Mouse (Mus musculus) ES-E14 (cell line): Measurements from ENCODE around the gene Zfp598.

Source experiments
- CHD2 ChIP-seq: IDR thresholded peaks from 2 replicates; pipeline ENCODE4 v1.6.1; 2014; ENCODE audit warnings: mild to moderate bottlenecking, low read depth, low read length, inconsistent platforms
- ZNF384 ChIP-seq: IDR thresholded peaks from 2 replicates; pipeline ENCODE4 v1.6.1; 2012; ENCODE audit warnings: low read depth, low read length, inconsistent platforms

DNA sequence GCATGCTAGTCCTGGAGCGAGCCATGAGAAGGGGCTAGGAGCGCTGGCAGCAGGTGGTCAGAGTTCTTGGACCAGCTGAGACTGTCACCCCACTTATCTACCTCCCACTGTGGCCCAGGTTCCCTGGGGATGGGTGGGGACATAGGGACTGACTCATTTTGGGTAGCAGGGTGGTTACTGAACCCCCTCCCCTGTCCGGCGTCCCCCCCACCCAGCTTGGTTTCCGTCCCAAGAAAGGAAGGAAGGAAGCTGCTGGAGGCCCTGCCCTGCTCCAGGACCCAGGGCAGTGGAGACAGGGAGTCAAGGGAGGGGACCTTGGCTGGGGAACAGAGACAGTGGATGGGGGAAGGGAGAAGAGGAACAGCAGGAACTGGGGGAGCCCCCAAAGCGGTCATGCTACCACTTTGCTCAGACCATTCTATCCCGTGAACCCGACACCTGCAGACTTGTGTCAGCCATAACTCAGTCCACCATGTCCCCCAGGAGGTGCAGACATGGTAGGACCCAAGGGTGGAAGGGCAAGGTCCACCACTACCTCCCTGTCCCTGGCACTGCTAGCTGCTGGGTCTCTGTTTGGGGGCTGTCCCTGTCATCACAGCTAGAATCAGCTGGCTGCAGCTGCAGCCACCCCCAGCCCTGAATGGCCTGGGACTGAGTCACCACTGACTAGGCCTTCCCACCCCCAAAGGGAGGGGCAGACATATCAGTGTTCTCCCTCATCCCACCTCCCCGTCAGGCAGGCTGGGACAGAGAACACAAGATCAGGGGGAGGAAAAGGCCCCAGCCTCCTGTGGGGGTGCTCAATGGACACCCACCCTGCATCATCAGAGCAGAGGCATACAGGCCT is 24.4 kb upstream of the Zfp598 start:
- no peak for TF ChIP-seq CHD2
- TF ChIP-seq ZNF384: no peak
